Mouse (Mus musculus) limb, embryonic 14.5 days (tissue): Measurements from ENCODE around the gene Nxpe5. TPM values are rescaled to one million over a fixed set of nuclear protein-coding genes. Genes with fewer than 3 reads are reported as not detected.
A peak's percentile ranks its signal among the peaks of the same experiment; 100 is the strongest.

Experiments used
- ATAC-seq: fragments of 200-750 bp; cut with Nextera tagmentation; 2 replicates; pipeline ENCODE4 v1.8.0; 2017; ENCODE audit warnings: low read depth, moderate number of reproducible peaks, moderate TSS enrichment; ENCODE audit not compliant: low FRiP score
- DNase-seq: peaks from one replicate; pipeline ENCODE4 v3.0.0-alpha.2; 2015; ENCODE audit warnings: low spot score
- H3K27ac ChIP-seq: fragments of 300-500 bp; sonication (generic); replicated peaks from 2 replicates; pipeline ENCODE4 v1.5.1; 2014; ENCODE audit warnings: low read depth, mild to moderate bottlenecking, low read length, moderate library complexity, mixed read lengths
- H3K27me3 ChIP-seq: fragments of 300-500 bp; sonication (generic); 2 replicates; pipeline ENCODE4 v1.6.1; 2014; ENCODE audit warnings: low read length, mixed read lengths; ENCODE audit not compliant: control insufficient read depth, insufficient read depth
- H3K36me3 ChIP-seq: fragments of 300-500 bp; sonication (generic); 2 replicates; pipeline ENCODE4 v1.6.1; 2014; ENCODE audit warnings: mild to moderate bottlenecking, low read length, moderate library complexity, mixed read lengths; ENCODE audit not compliant: control insufficient read depth, insufficient read depth
- H3K4me1 ChIP-seq: fragments of 300-500 bp; sonication (generic); 2 replicates; pipeline ENCODE4 v1.6.1; 2014; ENCODE audit warnings: antibody characterized with exemption, low read length, mixed read lengths; ENCODE audit not compliant: control insufficient read depth, insufficient read depth
- H3K4me2 ChIP-seq: fragments of 300-500 bp; sonication (generic); replicated peaks from 2 replicates; pipeline ENCODE4 v1.6.1; 2014; ENCODE audit warnings: low read depth, mild to moderate bottlenecking, low read length, moderate library complexity; ENCODE audit not compliant: severe bottlenecking
- H3K4me3 ChIP-seq: fragments of 300-500 bp; sonication (generic); replicated peaks from 2 replicates; pipeline ENCODE4 v1.5.1; 2014; ENCODE audit warnings: low read length
- H3K9ac ChIP-seq: fragments of 300-500 bp; sonication (generic); 2 replicates; pipeline ENCODE4 v1.6.1; 2014; ENCODE audit warnings: mild to moderate bottlenecking, low read depth, low read length, moderate library complexity; ENCODE audit not compliant: severe bottlenecking
- H3K9me3 ChIP-seq: fragments of 300-500 bp; sonication (generic); 2 replicates; pipeline ENCODE4 v1.6.1; 2016; ENCODE audit warnings: low read length; ENCODE audit not compliant: control insufficient read depth
- POLR2A ChIP-seq: fragments of 200-500 bp; IDR thresholded peaks from 2 replicates; pipeline ENCODE4 v1.8.0; 2012; ENCODE audit warnings: inconsistent platforms, mild to moderate bottlenecking, moderate library complexity, borderline replicate concordance; ENCODE audit not compliant: insufficient read depth, insufficient read length; ENCODE audit errors: extremely low read depth
- WGBS: fragments of 180-500 bp; shearing (Covaris S2); extraction: QIAGEN DNeasy Blood & Tissue Kit; methylation state at CpG from one replicate; pipeline ENCODE4 v1.1.7; 2014; 5-methylcytosine and 5-hydroxymethylcytosine counted together
- polyA plus RNA-seq, 2 experiments: library from polyadenylated mRNA; depleted of rRNA in 1 of 2; stranded (reverse) in 1 of 2; unstranded in 1 of 2; fragments of >200 nt; fragmentation: Nextera tagmentation in 1 of 2; extraction: Ambion mirVana in 1 of 2; gene quantifications; 2 replicates each; pipeline versions ENCODE4 v1.2.1 to v1.2.3; 2012 to 2014

The Nxpe5 gene
- polyA plus RNA-seq, 2 experiments: not detected

DNA sequence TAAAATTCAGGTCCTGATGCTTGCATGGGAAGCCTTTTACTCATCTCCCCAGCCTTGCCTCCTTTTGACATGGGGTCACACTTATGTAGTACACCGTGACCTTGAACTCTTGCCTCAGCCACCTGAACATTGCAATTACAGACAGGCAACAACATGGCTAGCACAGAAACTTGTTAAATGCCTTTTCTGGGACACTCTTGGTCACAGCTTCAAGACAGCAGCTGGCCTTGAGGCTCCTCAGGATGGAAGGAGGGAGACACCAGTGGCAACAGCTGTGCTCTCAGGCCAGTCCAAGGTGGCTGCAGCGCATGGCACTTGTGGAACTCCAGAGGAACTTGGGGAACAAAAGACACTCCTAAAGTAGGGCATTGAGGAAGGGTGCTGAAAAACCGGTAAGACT is 41.4 kb downstream of the Nxpe5 start:
- TF ChIP-seq POLR2A: no peak
- no peak overlapping the region for H3K9ac ChIP-seq
- no peaks in the 10 kb centered on the region for H3K9me3 ChIP-seq
- no peaks in the 10 kb centered on the region for H3K27me3 ChIP-seq
- H3K36me3 ChIP-seq: peaks cover 2% of the 10 kb centered on the region; the same call in 1 of the 2 replicates
- peaks cover 22% of the 10 kb centered on the region for H3K4me1 ChIP-seq
- no peak overlapping the region for H3K27ac ChIP-seq
- ATAC-seq (no peak), DNase-seq (no peak)
- H3K4me3 ChIP-seq: no peak overlapping the region
- whole genome bisulfite sequencing: 87% methylated on average over 3 of the region's 3 CpGs
- H3K4me2 ChIP-seq: no peak overlapping the region

GRCm38 (mm10) chr5:138268980-138269379 is 43.3 kb downstream of the Nxpe5 start:
- peaks cover 3% of the 10 kb centered on the region; the same call in 1 of the 2 replicates for H3K36me3 ChIP-seq
- peaks cover 18% of the 10 kb centered on the region for H3K4me1 ChIP-seq
- no peaks in the 10 kb centered on the region for H3K9me3 ChIP-seq
- H3K9ac ChIP-seq: no peak overlapping the region
- DNase-seq: no peak
- 80% methylated on average over 4 of the region's 4 CpGs for WGBS
- no peaks in the 10 kb centered on the region for H3K27me3 ChIP-seq
- TF ChIP-seq POLR2A: no peak
- no peak overlapping the region for H3K4me2 ChIP-seq
- H3K27ac ChIP-seq: no peak overlapping the region
- ATAC-seq: no peak
- no peak overlapping the region for H3K4me3 ChIP-seq

DNA sequence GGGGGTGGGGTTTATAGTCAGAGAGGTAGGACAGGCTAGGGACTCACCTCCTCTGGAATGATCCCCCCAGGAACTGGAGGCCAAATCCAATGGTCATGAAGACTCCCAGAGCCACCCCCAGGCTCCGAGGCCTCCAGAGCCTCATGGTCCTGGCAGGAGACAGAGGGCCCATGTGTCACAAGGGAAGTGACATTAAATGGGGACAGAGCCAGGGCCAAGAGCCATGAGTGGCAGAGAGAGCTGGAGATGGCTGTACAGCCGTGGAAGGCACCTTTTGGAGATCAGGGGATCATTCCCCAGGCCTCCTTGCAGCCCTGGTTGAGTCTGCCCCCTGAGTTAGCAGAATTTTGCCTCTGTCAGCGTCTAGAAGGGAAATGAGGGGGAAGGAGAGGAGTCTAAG is 45.5 kb downstream of the Nxpe5 start:
- 68% methylated on average over 3 of the region's 3 CpGs for WGBS
- TF ChIP-seq POLR2A: no peak
- no peaks in the 10 kb centered on the region for H3K9me3 ChIP-seq
- no peak for DNase-seq
- H3K9ac ChIP-seq: no peak overlapping the region
- ATAC-seq: no peak
- H3K27me3 ChIP-seq: no peaks in the 10 kb centered on the region
- H3K4me2 ChIP-seq: no peak overlapping the region
- peaks cover 21% of the 10 kb centered on the region for H3K4me1 ChIP-seq
- peaks cover 13% of the 10 kb centered on the region; the same call in 1 of the 2 replicates for H3K36me3 ChIP-seq
- no peak overlapping the region for H3K27ac ChIP-seq
- no peak overlapping the region for H3K4me3 ChIP-seq

DNA sequence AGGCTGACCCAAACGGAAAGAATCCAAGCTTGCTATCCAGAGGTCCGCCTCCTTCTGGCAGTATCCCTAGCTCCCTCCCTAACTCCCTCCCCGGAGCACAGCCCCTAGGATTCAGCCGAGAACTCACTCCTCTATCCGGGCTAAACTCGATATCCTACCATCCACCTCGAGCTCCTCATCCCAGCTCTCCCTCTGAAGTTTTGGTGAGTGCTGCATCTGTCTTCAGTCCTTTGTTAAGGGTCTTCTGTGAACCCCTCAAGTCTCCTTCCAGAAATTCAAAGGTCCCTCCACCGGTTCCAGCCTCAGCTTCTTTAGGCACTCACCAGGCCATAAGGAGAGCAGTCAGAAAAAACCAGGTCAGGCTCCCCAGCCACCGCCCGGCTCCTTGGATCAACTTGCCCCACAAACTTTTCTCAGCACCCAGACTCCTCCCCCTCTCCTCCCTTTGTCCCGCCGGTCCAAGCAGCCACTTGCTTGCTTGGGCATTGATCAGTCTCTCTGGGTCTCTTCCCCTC is 46.8 kb downstream of the Nxpe5 start, which contains the start of gene Gal3st4:
Gene Gal3st4, minus strand, starts transcription at position 432 of the 515 bp plus-strand sequence.
- Histone ChIP-seq H3K27me3 (no peaks in the 10 kb centered on the region), H3K4me3 (peak within 1 kb of the TSS; percentile 15), H3K9ac (peak within 1 kb of the TSS; percentile 48), H3K9me3 (no peaks in the 10 kb centered on the region), H3K36me3 (peaks cover 25% of the 10 kb centered on the region), H3K4me1 (peaks cover 21% of the 10 kb centered on the region), H3K4me2 (peak within 1 kb of the TSS; percentile 41), H3K27ac (peak within 1 kb of the TSS; percentile 52; the same call in 1 of the 2 replicates)
- DNase-seq: peak; percentile 49
- peak; percentile 74 for ATAC-seq
- no peak for TF ChIP-seq POLR2A
- WGBS: 2% methylated on average over 12 of the region's 12 CpGs

DNA sequence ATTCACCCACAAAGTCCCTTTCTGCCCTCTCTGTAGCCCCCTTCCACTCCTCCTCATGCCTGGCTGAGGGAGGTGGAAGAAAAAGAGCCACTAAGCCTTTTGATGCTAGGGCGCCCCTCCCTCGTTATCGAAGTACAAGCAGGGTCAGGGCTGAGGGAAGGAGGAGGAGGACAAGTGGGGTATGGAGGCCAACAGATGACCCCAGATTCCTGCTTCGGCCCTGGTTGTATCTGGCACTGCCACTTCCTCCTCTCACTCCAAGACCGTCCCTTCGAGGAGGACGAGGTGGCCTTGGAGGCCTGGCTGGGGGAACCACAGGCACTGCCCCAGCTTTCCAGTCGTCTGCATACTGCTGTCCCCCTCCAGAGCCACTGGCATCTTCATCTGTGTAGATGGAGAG is 48.5 kb downstream of the Nxpe5 start:
- no peak overlapping the region for H3K27ac ChIP-seq
- ATAC-seq (no peak), DNase-seq (no peak)
- H3K36me3 ChIP-seq: peaks cover 34% of the 10 kb centered on the region
- H3K4me1 ChIP-seq: peaks cover 32% of the 10 kb centered on the region
- WGBS: 80% methylated on average over 8 of the region's 8 CpGs
- no peaks in the 10 kb centered on the region for H3K27me3 ChIP-seq
- no peak overlapping the region for H3K4me3 ChIP-seq
- no peak overlapping the region for H3K4me2 ChIP-seq
- no peak overlapping the region for H3K9ac ChIP-seq
- no peak for TF ChIP-seq POLR2A
- no peaks in the 10 kb centered on the region for H3K9me3 ChIP-seq
